Mouse (Mus musculus) neural tube, embryonic 15.5 days (tissue): ENCODE results near the gene Rag2. TPM values are rescaled to one million over a fixed set of nuclear protein-coding genes. Genes with fewer than 3 reads are reported as not detected.
A peak's percentile ranks its signal among the peaks of the same experiment; 100 is the strongest.

Experiments used
- ATAC-seq: fragments of 200-750 bp; cut with Nextera tagmentation; 2 replicates; pipeline ENCODE4 v1.8.0; 2017; ENCODE audit warnings: mild to moderate bottlenecking, moderate TSS enrichment, moderate library complexity; ENCODE audit not compliant: low FRiP score
- H3K27ac ChIP-seq: fragments of 300-500 bp; sonication (generic); replicated peaks from 2 replicates; pipeline ENCODE4 v1.5.1; 2015; ENCODE audit warnings: mild to moderate bottlenecking, inconsistent platforms
- H3K27me3 ChIP-seq: fragments of 300-500 bp; sonication (generic); replicated peaks from 2 replicates; pipeline ENCODE4 v1.6.1; 2015; ENCODE audit warnings: inconsistent platforms
- H3K36me3 ChIP-seq: fragments of 300-500 bp; sonication (generic); 2 replicates; pipeline ENCODE4 v1.6.1; 2015; ENCODE audit warnings: inconsistent platforms
- H3K4me1 ChIP-seq: fragments of 300-500 bp; sonication (generic); 2 replicates; pipeline ENCODE4 v1.6.1; 2015; ENCODE audit warnings: inconsistent platforms
- H3K4me2 ChIP-seq: fragments of 300-500 bp; sonication (generic); 2 replicates; pipeline ENCODE4 v1.6.1; 2015; ENCODE audit warnings: inconsistent platforms, mild to moderate bottlenecking, moderate library complexity
- H3K4me3 ChIP-seq: fragments of 300-500 bp; sonication (generic); replicated peaks from 2 replicates; pipeline ENCODE4 v1.5.1; 2015; ENCODE audit warnings: mild to moderate bottlenecking, inconsistent platforms
- H3K9ac ChIP-seq: fragments of 300-500 bp; sonication (generic); replicated peaks from 2 replicates; pipeline ENCODE4 v1.6.1; 2015; ENCODE audit warnings: mild to moderate bottlenecking, inconsistent platforms
- H3K9me3 ChIP-seq: fragments of 300-500 bp; sonication (generic); replicated peaks from 2 replicates; pipeline ENCODE4 v1.6.1; 2016; ENCODE audit warnings: inconsistent platforms
- WGBS: fragments of 180-500 bp; shearing (Covaris S2); methylation state at CpG from one replicate; pipeline ENCODE4 v1.1.7; 2015; ENCODE audit warnings: mixed read lengths; 5-methylcytosine and 5-hydroxymethylcytosine counted together
- polyA plus RNA-seq: library from polyadenylated mRNA; unstranded; fragments of >200 nt; fragmentation: Nextera tagmentation; extraction: Ambion mirVana; gene quantifications from 2 replicates; pipeline ENCODE4 v1.2.1, GENCODE M21; 2015

The Rag2 gene
- polyA plus RNA-seq, 1 experiment from 2014 or later = not detected

GRCm38 (mm10) chr2:101598190-101599181, 26.0 kb upstream of the Rag2 start:
- no peaks in the 10 kb centered on the region for H3K27me3 ChIP-seq
- ATAC-seq = peak; percentile 28; the same call in 1 of the 2 replicates
- no peak overlapping the region for H3K9ac ChIP-seq
- peaks cover 21% of the 10 kb centered on the region for H3K4me1 ChIP-seq
- H3K4me3 ChIP-seq = no peak overlapping the region
- H3K36me3 ChIP-seq = no peaks in the 10 kb centered on the region
- WGBS = 40% methylated on average over 13 of the region's 13 CpGs
- H3K9me3 ChIP-seq = no peaks in the 10 kb centered on the region
- peak overlapping the region; percentile 30 for H3K4me2 ChIP-seq
- peak overlapping the region; percentile 10; the same call in 1 of the 2 replicates for H3K27ac ChIP-seq

GRCm38 (mm10) chr2:101600703-101601102, 23.8 kb upstream of the Rag2 start:
- WGBS = 30% methylated on average over 8 of the region's 8 CpGs
- Histone ChIP-seq H3K27ac (no peak overlapping the region), H3K9me3 (no peaks in the 10 kb centered on the region), H3K9ac (no peak overlapping the region), H3K36me3 (no peaks in the 10 kb centered on the region), H3K27me3 (no peaks in the 10 kb centered on the region), H3K4me1 (peaks cover 21% of the 10 kb centered on the region), H3K4me2 (no peak overlapping the region), H3K4me3 (no peak overlapping the region)
- ATAC-seq = no peak

GRCm38 (mm10) chr2:101603099-101603498, 21.4 kb upstream of the Rag2 start:
- no peaks in the 10 kb centered on the region for H3K27me3 ChIP-seq
- no peak overlapping the region for H3K27ac ChIP-seq
- H3K9me3 ChIP-seq = no peaks in the 10 kb centered on the region
- no peaks in the 10 kb centered on the region for H3K36me3 ChIP-seq
- WGBS = 91% methylated on average over 1 of the region's 1 CpGs
- no peak overlapping the region for H3K4me2 ChIP-seq
- H3K4me3 ChIP-seq = no peak overlapping the region
- H3K4me1 ChIP-seq = peaks cover 17% of the 10 kb centered on the region
- H3K9ac ChIP-seq = no peak overlapping the region
- ATAC-seq = no peak

- Histone ChIP-seq H3K4me3 (no peak overlapping the region), H3K9ac (no peak overlapping the region), H3K27me3 (no peaks in the 10 kb centered on the region), H3K9me3 (no peaks in the 10 kb centered on the region), H3K4me1 (no peaks in the 10 kb centered on the region), H3K4me2 (no peak overlapping the region), H3K27ac (no peak overlapping the region), H3K36me3 (no peaks in the 10 kb centered on the region; the same call in 1 of the 2 replicates)
- no peak for ATAC-seq
- WGBS = 43% methylated on average over 7 of the region's 7 CpGs
Observed at GRCm38 (mm10) chr2:101608232-101608894, 16.2 kb upstream of the Rag2 start.

GRCm38 (mm10) chr2:101610861-101611260, 13.7 kb upstream of the Rag2 start:
- no peak for ATAC-seq

GRCm38 (mm10) chr2:101615464-101616305, 8.8 kb upstream of the Rag2 start:
- Histone ChIP-seq H3K27me3 (no peaks in the 10 kb centered on the region), H3K9me3 (no peaks in the 10 kb centered on the region), H3K4me2 (no peak overlapping the region), H3K27ac (no peak overlapping the region), H3K9ac (no peak overlapping the region), H3K4me3 (no peak overlapping the region), H3K36me3 (no peaks in the 10 kb centered on the region), H3K4me1 (peaks cover 11% of the 10 kb centered on the region; the same call in 1 of the 2 replicates)
- ATAC-seq = no peak
- WGBS = 70% methylated on average over 10 of the region's 10 CpGs

More at GRCm38 (mm10) chr2:101610861-101611260, 13.7 kb upstream of the Rag2 start:
- H3K4me1 ChIP-seq = peaks cover 5% of the 10 kb centered on the region; the same call in 1 of the 2 replicates
- 91% methylated on average over 3 of the region's 3 CpGs for WGBS
- no peaks in the 10 kb centered on the region; the same call in 1 of the 2 replicates for H3K36me3 ChIP-seq
- no peak overlapping the region for H3K27ac ChIP-seq
- no peak overlapping the region for H3K4me3 ChIP-seq
- H3K9me3 ChIP-seq = no peaks in the 10 kb centered on the region
- no peak overlapping the region for H3K9ac ChIP-seq
- H3K27me3 ChIP-seq = no peaks in the 10 kb centered on the region
- H3K4me2 ChIP-seq = no peak overlapping the region

GRCm38 (mm10) chr2:101618373-101618772, 6.1 kb upstream of the Rag2 start:
- Histone ChIP-seq H3K4me2 (no peak overlapping the region), H3K27ac (no peak overlapping the region), H3K36me3 (no peaks in the 10 kb centered on the region), H3K27me3 (no peaks in the 10 kb centered on the region), H3K9ac (no peak overlapping the region), H3K4me3 (no peak overlapping the region), H3K4me1 (peaks cover 11% of the 10 kb centered on the region; the same call in 1 of the 2 replicates), H3K9me3 (no peaks in the 10 kb centered on the region)
- WGBS = 75% methylated on average over 4 of the region's 4 CpGs
- ATAC-seq = no peak

GRCm38 (mm10) chr2:101620899-101621298, 3.6 kb upstream of the Rag2 start:
- 69% methylated on average over 3 of the region's 3 CpGs for WGBS
- no peak overlapping the region for H3K4me2 ChIP-seq
- H3K4me1 ChIP-seq = peaks cover 5% of the 10 kb centered on the region; the same call in 1 of the 2 replicates
- H3K36me3 ChIP-seq = no peaks in the 10 kb centered on the region
- no peaks in the 10 kb centered on the region for H3K27me3 ChIP-seq
- ATAC-seq = no peak
- H3K27ac ChIP-seq = no peak overlapping the region
- H3K9ac ChIP-seq = no peak overlapping the region
- no peaks in the 10 kb centered on the region for H3K9me3 ChIP-seq
- no peak overlapping the region for H3K4me3 ChIP-seq

GRCm38 (mm10) chr2:101621611-101622010, 2.9 kb upstream of the Rag2 start:
- Histone ChIP-seq H3K9ac (no peak overlapping the region), H3K27ac (no peak overlapping the region), H3K4me1 (0 out of 2 replicates have a peak, but pooled peaks cover 3% of the 10 kb centered on the region), H3K4me2 (no peak overlapping the region), H3K36me3 (no peaks in the 10 kb centered on the region), H3K27me3 (no peaks in the 10 kb centered on the region), H3K9me3 (no peaks in the 10 kb centered on the region), H3K4me3 (no peak overlapping the region)
- 65% methylated on average over 7 of the region's 7 CpGs for WGBS
- ATAC-seq = no peak

GRCm38 (mm10) chr2:101623042-101623441, 1.5 kb upstream of the Rag2 start:
- Histone ChIP-seq H3K4me1 (peaks cover 10% of the 10 kb centered on the region; the same call in 1 of the 2 replicates), H3K36me3 (no peaks in the 10 kb centered on the region), H3K9ac (no peak overlapping the region), H3K27me3 (no peaks in the 10 kb centered on the region), H3K4me3 (no peak overlapping the region), H3K4me2 (no peak overlapping the region), H3K9me3 (no peaks in the 10 kb centered on the region), H3K27ac (no peak overlapping the region)
- ATAC-seq = no peak
- WGBS = 36% methylated on average over 2 of the region's 2 CpGs

- Histone ChIP-seq H3K4me1 (peaks cover 7% of the 10 kb centered on the region; the same call in 1 of the 2 replicates), H3K27me3 (no peaks in the 10 kb centered on the region), H3K27ac (no peak overlapping the region), H3K9me3 (no peaks in the 10 kb centered on the region), H3K4me3 (no peak overlapping the region), H3K36me3 (no peaks in the 10 kb centered on the region), H3K9ac (no peak overlapping the region), H3K4me2 (no peak overlapping the region)
- no peak for ATAC-seq
- WGBS = 22% methylated on average over 2 of the region's 2 CpGs
Observed at GRCm38 (mm10) chr2:101624011-101624410, 507 bp upstream of the Rag2 start.
